ENCODE assay signal across 33 mouse cellular contexts in the genomic region with DNA sequence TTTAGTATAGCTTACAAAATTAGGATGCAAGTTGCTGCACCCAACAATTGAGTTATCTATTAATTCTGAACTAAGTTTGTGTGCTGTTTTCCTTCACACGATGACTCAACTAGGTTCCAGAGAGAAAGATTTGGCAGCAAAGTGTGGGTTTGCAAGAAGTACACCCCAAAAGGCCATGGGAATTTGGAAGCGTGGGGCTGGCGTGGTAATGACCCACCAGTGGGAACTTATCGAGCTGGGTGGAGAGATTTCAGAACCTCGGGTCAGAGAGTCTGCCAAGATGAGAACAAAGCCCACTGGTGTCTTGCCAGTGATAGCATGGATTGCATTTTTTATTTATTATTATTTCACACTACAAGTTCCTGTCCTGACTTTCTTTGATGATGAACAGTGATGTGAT.
"Had no signal": no experiment of that assay in that cellular context is flagged by ENCODE, and none has a peak within 500 bp of the region (broad histone marks: within the 10 kb centered on the region; RNA-seq: fewer than 3 reads in every experiment).

No protein-coding gene starts in this region.

- DNase-seq: heart, postnatal 10 days; heart, postnatal 14 days; heart, postnatal 4 days; kidney, adult 11 months; kidney, adult 18-20 months; kidney, adult 2 months; kidney, adult 8-10 months; kidney, adult 9 months; kidney, postnatal 10 days; kidney, postnatal 14 days; kidney, postnatal 25 days; kidney, postnatal 36 days; kidney, postnatal 4 days; layer of hippocampus, adult 9-11 months; layer of hippocampus, postnatal 36 days had no signal

- H3K36me3 ChIP-seq: heart, embryonic 10.5 days; heart, embryonic 12.5 days; heart, embryonic 13.5 days; heart, embryonic 15.5 days; hindbrain, embryonic 10.5 days; hindbrain, embryonic 12.5 days; hindbrain, embryonic 13.5 days; hindbrain, embryonic 15.5 days; intestine, embryonic 15.5 days; kidney, embryonic 15.5 days had no signal

- ATAC-seq: hindbrain, embryonic 16.5 days; hindbrain, postnatal 0 days; inflammation-experienced regulatory T-cells, adult 6 months; intestine, embryonic 15.5 days; intestine, embryonic 16.5 days had no signal

- H3K4me2 ChIP-seq: heart, embryonic 11.5 days; heart, embryonic 12.5 days; heart, embryonic 13.5 days; heart, embryonic 15.5 days; hindbrain, embryonic 12.5 days; hindbrain, embryonic 13.5 days; hindbrain, embryonic 14.5 days; hindbrain, embryonic 15.5 days; intestine, embryonic 15.5 days; kidney, embryonic 15.5 days had no signal

- H3K27me3 ChIP-seq: heart, embryonic 12.5 days; heart, embryonic 13.5 days; heart, embryonic 15.5 days; hindbrain, embryonic 12.5 days; hindbrain, embryonic 13.5 days; hindbrain, embryonic 15.5 days; intestine, embryonic 15.5 days; kidney, embryonic 15.5 days had no signal

- H3K4me1 ChIP-seq: hindbrain, embryonic 10.5 days; hindbrain, embryonic 12.5 days; hindbrain, embryonic 13.5 days; hindbrain, embryonic 15.5 days had no signal

- H3K9ac ChIP-seq: heart, embryonic 12.5 days; heart, embryonic 13.5 days; heart, embryonic 15.5 days; hindbrain, embryonic 12.5 days; hindbrain, embryonic 13.5 days; hindbrain, embryonic 14.5 days; hindbrain, embryonic 15.5 days; intestine, embryonic 15.5 days; kidney, embryonic 15.5 days had no signal

- H3K27ac ChIP-seq: heart, embryonic 10.5 days; hindbrain, embryonic 10.5 days; hindbrain, embryonic 12.5 days; hindbrain, embryonic 13.5 days; hindbrain, embryonic 14.5 days; hindbrain, embryonic 15.5 days; hindbrain, postnatal 0 days; intestine, embryonic 15.5 days; layer of hippocampus, adult 2 months; left cerebral cortex, adult 2 months had no signal

- H3K4me3 ChIP-seq: heart, embryonic 10.5 days; heart, embryonic 12.5 days; heart, embryonic 13.5 days; heart, embryonic 15.5 days; hindbrain, embryonic 10.5 days; hindbrain, embryonic 12.5 days; hindbrain, embryonic 13.5 days; hindbrain, embryonic 15.5 days; intestine, embryonic 15.5 days; kidney, embryonic 15.5 days; layer of hippocampus, adult 2 months; left cerebral cortex, adult 2 months had no signal

- H3K9me3 ChIP-seq: heart, embryonic 10.5 days; hindbrain, embryonic 15.5 days; intestine, embryonic 15.5 days; kidney, embryonic 15.5 days had no signal
